Mouse (Mus musculus) heart, embryonic 16.5 days (tissue): ENCODE measurements around the gene Tcta. TPM values are rescaled to one million over a fixed set of nuclear protein-coding genes. Genes with fewer than 3 reads are reported as not detected.
"Not testable (repeated sequence)": the region's sequence is repeated elsewhere in the genome, so short reads cannot be mapped to it uniquely, and the experiment has no call there.

ENCODE experiments used
- ATAC-seq: fragments of 200-750 bp; cut with Nextera tagmentation; replicated peaks from 2 replicates; pipeline ENCODE4 v1.8.0; 2017; ENCODE audit warnings: moderate number of reproducible peaks; ENCODE audit not compliant: insufficient read depth, low FRiP score; ENCODE audit errors: extremely low read depth
- H3K27ac ChIP-seq: fragments of 300-500 bp; sonication (generic); 2 replicates; pipeline ENCODE4 v1.5.1; 2014; ENCODE audit warnings: mild to moderate bottlenecking, low read length, control low read depth, moderate library complexity
- H3K27me3 ChIP-seq: fragments of 300-500 bp; sonication (generic); 2 replicates; pipeline ENCODE4 v1.6.1; 2014; ENCODE audit warnings: low read length, mixed read lengths; ENCODE audit not compliant: control insufficient read depth, insufficient read depth
- H3K36me3 ChIP-seq: fragments of 300-500 bp; sonication (generic); 2 replicates; pipeline ENCODE4 v1.6.1; 2014; ENCODE audit not compliant: control insufficient read depth, insufficient read depth
- H3K4me1 ChIP-seq: fragments of 300-500 bp; sonication (generic); 2 replicates; pipeline ENCODE4 v1.6.1; 2014; ENCODE audit warnings: low read length, mixed read lengths; ENCODE audit not compliant: control insufficient read depth, insufficient read depth
- H3K4me2 ChIP-seq: fragments of 300-500 bp; sonication (generic); 2 replicates; pipeline ENCODE4 v1.6.1; 2014; ENCODE audit warnings: low read depth, mild to moderate bottlenecking, control low read depth, low read length
- H3K4me3 ChIP-seq: fragments of 300-500 bp; sonication (generic); 2 replicates; pipeline ENCODE4 v1.5.1; 2014; ENCODE audit warnings: mild to moderate bottlenecking, control low read depth, low read length
- H3K9ac ChIP-seq: fragments of 300-500 bp; sonication (generic); 2 replicates; pipeline ENCODE4 v1.6.1; 2014; ENCODE audit warnings: low read length, control low read depth
- H3K9me3 ChIP-seq: fragments of 300-500 bp; sonication (generic); replicated peaks from 2 replicates; pipeline ENCODE4 v1.6.1; 2016; ENCODE audit warnings: low read length; ENCODE audit not compliant: control insufficient read depth
- WGBS: fragments of 180-500 bp; shearing (Covaris S2); extraction: QIAGEN DNeasy Blood & Tissue Kit; methylation state at CpG from one replicate; pipeline ENCODE4 v1.1.7; 2014; 5-methylcytosine and 5-hydroxymethylcytosine counted together
- polyA plus RNA-seq: library from polyadenylated mRNA; unstranded; fragments of >200 nt; fragmentation: Nextera tagmentation; extraction: Ambion mirVana; gene quantifications from 2 replicates; pipeline ENCODE4 v1.2.1, GENCODE M21; 2015

Tcta gene
- polyA plus RNA-seq, 1 experiment from 2014 or later = 34.2 TPM

GRCm38 (mm10) chr9:108304716-108305115 is 1.2 kb downstream of the Tcta start:
- no peak for ATAC-seq
- peaks cover 18% of the 10 kb centered on the region for H3K36me3 ChIP-seq
- H3K9ac ChIP-seq = peak overlapping the region; percentile 92

GRCm38 (mm10) chr9:108301853-108302252 is 4.1 kb downstream of the Tcta start:
- Histone ChIP-seq H3K9ac (no peak overlapping the region), H3K4me2 (no peak overlapping the region), H3K27me3 (no peaks in the 10 kb centered on the region), H3K27ac (no peak overlapping the region), H3K9me3 (no peaks in the 10 kb centered on the region), H3K4me3 (no peak overlapping the region), H3K4me1 (peaks cover 11% of the 10 kb centered on the region), H3K36me3 (peaks cover 18% of the 10 kb centered on the region)
- WGBS = 70% methylated on average over 3 of the region's 3 CpGs
- ATAC-seq = no peak

More at GRCm38 (mm10) chr9:108304716-108305115, 1.2 kb downstream of the Tcta start:
- H3K4me1 ChIP-seq = peaks cover 30% of the 10 kb centered on the region
- 38% methylated on average over 4 of the region's 4 CpGs for WGBS
- no peaks in the 10 kb centered on the region for H3K9me3 ChIP-seq
- no peaks in the 10 kb centered on the region for H3K27me3 ChIP-seq
- peak overlapping the region; percentile 83 for H3K4me3 ChIP-seq
- H3K4me2 ChIP-seq = peak overlapping the region; percentile 79
- H3K27ac ChIP-seq = peak overlapping the region; percentile 88

- Histone ChIP-seq H3K27ac (peak within 1 kb of the TSS; percentile 37; the same call in 1 of the 2 replicates), H3K4me2 (peak within 1 kb of the TSS; percentile 55), H3K9me3 (no peaks in the 10 kb centered on the region), H3K4me1 (no peaks in the 10 kb centered on the region), H3K9ac (peak within 1 kb of the TSS; percentile 38), H3K4me3 (peak within 1 kb of the TSS; percentile 36), H3K27me3 (no peaks in the 10 kb centered on the region), H3K36me3 (peaks cover 13% of the 10 kb centered on the region; the same call in 1 of the 2 replicates)
- 0 out of 2 replicates have a peak, but pooled peaks have one; percentile 14 for ATAC-seq
- 33% methylated on average over 18 of the region's 18 CpGs for WGBS
These were observed 9.3 kb downstream of the Tcta start, which contains the start of gene Amt for GRCm38 (mm10) chr9:108296453-108297355. TSS of gene Amt (plus strand) at chr9:108296853.

DNA sequence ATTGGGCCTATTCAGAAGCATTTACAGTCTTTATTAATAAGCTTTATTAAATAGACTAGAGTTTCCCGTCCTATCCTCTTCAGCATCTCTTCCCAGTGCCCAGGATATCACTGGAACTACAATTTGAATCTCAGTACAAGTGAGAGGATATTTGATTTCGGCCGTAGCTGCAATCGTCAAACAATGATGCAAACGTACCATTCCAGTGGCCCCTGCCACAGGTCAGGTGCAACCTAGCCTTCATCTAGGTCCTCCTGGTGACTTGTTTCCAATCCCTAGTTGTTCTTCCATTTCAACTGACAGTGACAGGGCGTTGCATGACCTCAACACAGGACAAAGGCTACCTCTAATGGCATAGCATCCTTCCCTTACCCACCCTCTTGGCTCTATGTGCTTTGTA is 15.2 kb downstream of the Tcta start:
- Histone ChIP-seq H3K4me2 (peak overlapping the region; percentile 86), H3K9ac (peak overlapping the region; percentile 79), H3K36me3 (peaks cover 9% of the 10 kb centered on the region; the same call in 1 of the 2 replicates), H3K27me3 (no peaks in the 10 kb centered on the region), H3K9me3 (no peaks in the 10 kb centered on the region), H3K27ac (peak overlapping the region; percentile 69), H3K4me1 (peaks cover 7% of the 10 kb centered on the region), H3K4me3 (peak overlapping the region; percentile 78)
- WGBS = 39% methylated on average over 6 of the region's 6 CpGs
- ATAC-seq = no peak

GRCm38 (mm10) chr9:108290016-108290750 is 15.8 kb downstream of the Tcta start, which contains the start of gene Nicn1:
TSS of gene Nicn1 (plus strand) at chr9:108290429.
- Histone ChIP-seq H3K9ac (peak within 1 kb of the TSS; percentile 81), H3K4me2 (peak within 1 kb of the TSS; percentile 86), H3K4me3 (peak within 1 kb of the TSS; percentile 78), H3K27ac (peak within 1 kb of the TSS; percentile 85), H3K36me3 (peaks cover 6% of the 10 kb centered on the region; the same call in 1 of the 2 replicates), H3K4me1 (peaks cover 7% of the 10 kb centered on the region), H3K27me3 (no peaks in the 10 kb centered on the region), H3K9me3 (no peaks in the 10 kb centered on the region)
- under 1% methylated on average over 32 of the region's 32 CpGs for WGBS
- peak; percentile 98 for ATAC-seq

- H3K4me2 ChIP-seq = peak overlapping the region; percentile 80; the same call in 1 of the 2 replicates
- no peaks in the 10 kb centered on the region for H3K36me3 ChIP-seq
- no peaks in the 10 kb centered on the region for H3K9me3 ChIP-seq
- no peak overlapping the region; the same call in 1 of the 2 replicates for H3K4me3 ChIP-seq
- peaks cover 7% of the 10 kb centered on the region for H3K4me1 ChIP-seq
- no peak for ATAC-seq
- no peaks in the 10 kb centered on the region for H3K27me3 ChIP-seq
- 70% methylated on average over 2 of the region's 2 CpGs for WGBS
- H3K9ac ChIP-seq = no peak overlapping the region
- H3K27ac ChIP-seq = no peak overlapping the region
These were observed 16.6 kb downstream of the Tcta start for GRCm38 (mm10) chr9:108289347-108289746.

- H3K4me1 ChIP-seq, H3K4me3 ChIP-seq, H3K9me3 ChIP-seq, ATAC-seq, H3K4me2 ChIP-seq, H3K27ac ChIP-seq, H3K36me3 ChIP-seq, H3K27me3 ChIP-seq, H3K9ac ChIP-seq: not testable (repeated sequence)
- WGBS = 78% methylated on average over 4 of the region's 6 CpGs
These were observed 18.3 kb downstream of the Tcta start for GRCm38 (mm10) chr9:108287526-108288238.

DNA sequence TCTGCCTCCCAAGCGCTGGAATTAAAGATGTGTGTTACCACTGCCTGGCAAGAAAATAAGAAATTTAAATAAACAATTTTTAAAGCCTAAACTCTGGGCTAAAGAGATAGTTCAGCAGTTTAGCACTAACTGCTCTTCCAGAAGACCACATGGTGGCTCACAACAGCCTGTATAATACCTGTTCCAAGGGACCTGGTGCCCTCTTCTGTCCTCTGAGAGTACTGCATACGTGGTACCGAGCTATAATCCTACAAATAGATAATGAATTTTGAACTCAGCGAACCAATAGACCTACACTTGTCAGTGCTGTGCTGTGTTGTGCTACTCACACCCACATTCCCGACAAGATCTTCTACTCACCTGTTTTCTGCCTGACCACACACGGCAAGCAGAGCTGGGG is 21.6 kb downstream of the Tcta start:
- no peaks in the 10 kb centered on the region for H3K36me3 ChIP-seq
- H3K4me2 ChIP-seq = no peak overlapping the region
- WGBS = 9% methylated on average over 6 of the region's 6 CpGs
- ATAC-seq = peak; percentile 69
- H3K27me3 ChIP-seq = no peaks in the 10 kb centered on the region
- no peaks in the 10 kb centered on the region for H3K9me3 ChIP-seq
- no peak overlapping the region for H3K9ac ChIP-seq
- H3K4me3 ChIP-seq = no peak overlapping the region
- H3K27ac ChIP-seq = no peak overlapping the region
- peaks cover 9% of the 10 kb centered on the region for H3K4me1 ChIP-seq
